Mouse (Mus musculus) embryonic facial prominence, embryonic 15.5 days (tissue): ENCODE results near the gene Ccdc194. TPM values are rescaled to one million over a fixed set of nuclear protein-coding genes. Genes with fewer than 3 reads are reported as not detected.

Experiments used
- ATAC-seq: fragments of 200-750 bp; cut with Nextera tagmentation; 2 replicates; pipeline ENCODE4 v1.8.0; 2017; ENCODE audit warnings: low read depth, moderate TSS enrichment; ENCODE audit not compliant: insufficient number of reproducible peaks, low FRiP score, low TSS enrichment
- H3K27ac ChIP-seq: fragments of 300-500 bp; sonication (generic); replicated peaks from 2 replicates; pipeline ENCODE4 v1.5.1; 2015; ENCODE audit warnings: mild to moderate bottlenecking, inconsistent platforms
- H3K27me3 ChIP-seq: fragments of 300-500 bp; sonication (generic); 2 replicates; pipeline ENCODE4 v1.6.1; 2015; ENCODE audit warnings: inconsistent platforms
- H3K36me3 ChIP-seq: fragments of 300-500 bp; sonication (generic); 2 replicates; pipeline ENCODE4 v1.6.1; 2015; ENCODE audit warnings: mild to moderate bottlenecking, inconsistent platforms
- H3K4me1 ChIP-seq: fragments of 300-500 bp; sonication (generic); 2 replicates; pipeline ENCODE4 v1.6.1; 2015; ENCODE audit warnings: inconsistent platforms
- H3K4me2 ChIP-seq: fragments of 300-500 bp; sonication (generic); replicated peaks from 2 replicates; pipeline ENCODE4 v1.6.1; 2015; ENCODE audit warnings: mild to moderate bottlenecking, inconsistent platforms
- H3K4me3 ChIP-seq: fragments of 300-500 bp; sonication (generic); replicated peaks from 2 replicates; pipeline ENCODE4 v1.5.1; 2015; ENCODE audit warnings: mild to moderate bottlenecking, inconsistent platforms
- H3K9ac ChIP-seq: fragments of 300-500 bp; sonication (generic); 2 replicates; pipeline ENCODE4 v1.6.1; 2015; ENCODE audit warnings: inconsistent platforms
- H3K9me3 ChIP-seq: fragments of 300-500 bp; sonication (generic); replicated peaks from 2 replicates; pipeline ENCODE4 v1.6.1; 2016; ENCODE audit warnings: inconsistent platforms
- WGBS: fragments of 180-500 bp; shearing (Covaris S2); methylation state at CpG from one replicate; pipeline ENCODE4 v1.1.7; 2015; 5-methylcytosine and 5-hydroxymethylcytosine counted together
- polyA plus RNA-seq: library from polyadenylated mRNA; unstranded; fragments of >200 nt; fragmentation: Nextera tagmentation; extraction: Ambion mirVana; gene quantifications from 2 replicates; pipeline ENCODE4 v1.2.1, GENCODE M21; 2015

Ccdc194 gene
- polyA plus RNA-seq, 1 experiment from 2014 or later, result 3.0 TPM

DNA sequence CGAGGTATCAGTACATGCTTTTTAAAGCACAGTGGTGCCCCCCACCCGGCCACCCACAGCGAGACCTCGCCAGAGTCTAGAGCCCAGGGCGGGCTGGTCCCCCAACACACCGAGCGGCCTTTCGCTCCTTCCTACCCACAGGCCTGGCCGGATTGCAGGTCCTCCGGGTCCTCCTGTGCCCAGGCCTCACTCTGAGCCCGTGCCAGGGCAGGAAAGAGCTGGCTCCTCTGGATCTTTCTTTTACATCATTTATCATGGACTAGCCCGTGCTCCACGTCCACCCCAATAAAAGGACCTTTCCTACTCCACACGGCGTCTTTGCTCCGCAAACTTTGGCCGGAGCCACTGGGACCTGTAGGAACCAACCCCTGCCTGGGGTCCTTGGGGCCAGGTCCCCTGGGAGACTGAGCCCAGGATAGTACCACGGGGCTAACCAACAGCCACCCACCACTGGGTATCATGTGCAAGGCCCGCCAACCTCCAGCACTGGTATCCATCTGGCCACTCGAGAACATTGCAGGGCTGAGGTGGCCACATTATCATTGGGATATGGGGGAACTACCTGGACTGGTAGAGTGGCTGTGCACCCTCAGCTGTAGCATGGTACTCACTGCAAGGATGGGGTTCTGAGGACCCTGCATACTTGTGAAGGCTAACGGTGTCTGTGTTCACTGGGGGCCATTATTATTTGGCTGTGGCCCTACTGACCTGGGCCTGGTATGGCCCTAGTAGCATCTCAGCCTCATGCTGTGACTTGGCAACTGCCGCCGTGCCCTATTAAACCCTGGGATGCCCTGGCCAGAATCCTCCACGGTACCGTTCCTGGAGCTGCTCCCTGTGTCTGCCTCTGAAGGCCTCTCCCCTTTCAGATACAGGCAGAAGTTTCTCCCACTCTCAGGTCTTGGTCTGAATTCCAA lies 50.5 kb downstream of the Ccdc194 start:
- Histone ChIP-seq H3K4me1 (peaks cover 30% of the 10 kb centered on the region), H3K4me2 (no peak overlapping the region), H3K9me3 (no peaks in the 10 kb centered on the region), H3K27ac (peak overlapping the region; percentile 89; the same call in 1 of the 2 replicates), H3K27me3 (no peaks in the 10 kb centered on the region), H3K36me3 (peaks cover 61% of the 10 kb centered on the region), H3K9ac (0 out of 2 replicates have a peak overlapping the region, but pooled peaks have one; percentile 37), H3K4me3 (no peak overlapping the region)
- ATAC-seq, result no peak
- WGBS, result 90% methylated on average over 25 of the region's 25 CpGs

DNA sequence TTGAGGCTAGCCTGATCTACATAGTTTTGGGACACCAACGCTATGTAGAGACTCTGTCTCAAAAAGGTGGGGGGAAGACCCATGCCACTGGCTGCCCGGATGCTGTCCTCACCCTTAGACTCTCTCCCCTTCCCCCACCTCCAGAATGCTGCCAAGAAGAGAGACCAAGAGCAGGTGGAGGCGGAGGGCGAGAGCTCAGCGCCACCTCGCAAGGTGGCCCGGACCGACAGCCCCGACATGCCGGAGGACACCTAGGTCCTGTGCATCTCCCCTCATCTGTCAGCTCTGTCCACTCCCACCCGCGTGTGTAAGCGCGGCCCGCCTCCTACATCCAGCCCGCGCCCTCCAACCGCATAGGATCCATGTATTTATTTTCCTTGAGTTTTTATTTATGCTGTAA lies 51.2 kb downstream of the Ccdc194 start:
- no peaks in the 10 kb centered on the region for H3K9me3 ChIP-seq
- no peak overlapping the region for H3K4me2 ChIP-seq
- H3K9ac ChIP-seq, result no peak overlapping the region
- no peak for ATAC-seq
- H3K27ac ChIP-seq, result no peak overlapping the region
- 93% methylated on average over 18 of the region's 18 CpGs for WGBS
- H3K4me1 ChIP-seq, result peaks cover 35% of the 10 kb centered on the region
- H3K36me3 ChIP-seq, result peaks cover 57% of the 10 kb centered on the region
- H3K27me3 ChIP-seq, result no peaks in the 10 kb centered on the region
- no peak overlapping the region for H3K4me3 ChIP-seq

- H3K36me3 ChIP-seq, result peaks cover 45% of the 10 kb centered on the region
- peaks cover 35% of the 10 kb centered on the region for H3K4me1 ChIP-seq
- WGBS, result 85% methylated on average over 8 of the region's 8 CpGs
- no peak overlapping the region for H3K4me3 ChIP-seq
- no peak for ATAC-seq
- no peak overlapping the region for H3K4me2 ChIP-seq
- H3K9me3 ChIP-seq, result no peaks in the 10 kb centered on the region
- no peak overlapping the region for H3K27ac ChIP-seq
- H3K9ac ChIP-seq, result no peak overlapping the region
- H3K27me3 ChIP-seq, result no peaks in the 10 kb centered on the region
Observed at GRCm38 (mm10) chr8:71472601-71473386, 52.7 kb downstream of the Ccdc194 start.

GRCm38 (mm10) chr8:71471861-71472260 lies 53.6 kb downstream of the Ccdc194 start:
- 92% methylated on average over 17 of the region's 17 CpGs for WGBS
- Histone ChIP-seq H3K9ac (no peak overlapping the region), H3K4me1 (peaks cover 27% of the 10 kb centered on the region), H3K27me3 (no peaks in the 10 kb centered on the region), H3K27ac (no peak overlapping the region), H3K4me2 (no peak overlapping the region), H3K4me3 (no peak overlapping the region), H3K9me3 (no peaks in the 10 kb centered on the region), H3K36me3 (peaks cover 45% of the 10 kb centered on the region)
- ATAC-seq, result no peak

- ATAC-seq, result no peak
- Histone ChIP-seq H3K27ac (no peak overlapping the region), H3K4me2 (0 out of 2 replicates have a peak overlapping the region, but pooled peaks have one; percentile 86), H3K4me3 (0 out of 2 replicates have a peak overlapping the region, but pooled peaks have one; percentile 1), H3K4me1 (peaks cover 25% of the 10 kb centered on the region), H3K9ac (no peak overlapping the region), H3K27me3 (no peaks in the 10 kb centered on the region), H3K36me3 (peaks cover 45% of the 10 kb centered on the region), H3K9me3 (no peaks in the 10 kb centered on the region)
- WGBS, result 63% methylated on average over 5 of the region's 5 CpGs
Observed at GRCm38 (mm10) chr8:71470913-71471255, 54.6 kb downstream of the Ccdc194 start.

GRCm38 (mm10) chr8:71470146-71470912 lies 55.2 kb downstream of the Ccdc194 start:
- peaks cover 42% of the 10 kb centered on the region for H3K36me3 ChIP-seq
- no peak for ATAC-seq
- peak overlapping the region; percentile 86 for H3K4me2 ChIP-seq
- peaks cover 24% of the 10 kb centered on the region for H3K4me1 ChIP-seq
- no peaks in the 10 kb centered on the region for H3K9me3 ChIP-seq
- H3K27ac ChIP-seq, result no peak overlapping the region
- no peaks in the 10 kb centered on the region for H3K27me3 ChIP-seq
- H3K4me3 ChIP-seq, result peak overlapping the region; percentile 83
- peak overlapping the region; percentile 51 for H3K9ac ChIP-seq
- 74% methylated on average over 3 of the region's 3 CpGs for WGBS

Other genes with a start within 250 kb of the Ccdc194 start
- gene Use1, start 158.9 kb downstream of the Ccdc194 start, polyA plus RNA-seq, result 100 and 121 TPM in 2 replicates
- 7.1 and 8.5 TPM in 2 replicates for gene Ocel1, start 154.4 kb downstream of the Ccdc194 start, polyA plus RNA-seq
- gene Nr2f6, start 143.8 kb downstream of the Ccdc194 start, polyA plus RNA-seq, result 59.0 and 61.2 TPM in 2 replicates
- 11.6 and 12.7 TPM in 2 replicates for gene Ushbp1, start 129.9 kb downstream of the Ccdc194 start, polyA plus RNA-seq
- 96.7 and 106 TPM in 2 replicates for gene Babam1, start 128.8 kb downstream of the Ccdc194 start, polyA plus RNA-seq
- 33.1 and 33.7 TPM in 2 replicates for gene Ankle1, start 119.7 kb downstream of the Ccdc194 start, polyA plus RNA-seq
- gene Abhd8, start 62.1 kb downstream of the Ccdc194 start, polyA plus RNA-seq, result 73.2 and 77.0 TPM in 2 replicates
- 115 and 122 TPM in 2 replicates for gene Mrpl34, start 60.8 kb downstream of the Ccdc194 start, polyA plus RNA-seq
- gene Dda1, start 56.5 kb downstream of the Ccdc194 start, polyA plus RNA-seq, result 105 and 112 TPM in 2 replicates
- 3.0 and 3.7 TPM in 2 replicates for gene Ano8, start 39.7 kb downstream of the Ccdc194 start, polyA plus RNA-seq
- 15.9 and 17.3 TPM in 2 replicates for gene Gtpbp3, start 37.6 kb downstream of the Ccdc194 start, polyA plus RNA-seq
- 61.4 and 62.8 TPM in 2 replicates for gene Plvap, start 14.0 kb downstream of the Ccdc194 start, polyA plus RNA-seq
- 34.8 and 35.5 TPM in 2 replicates for gene Bst2, start 11.7 kb upstream of the Ccdc194 start, polyA plus RNA-seq
- gene Mvb12a, start 17.2 kb upstream of the Ccdc194 start, polyA plus RNA-seq, result 86.8 and 92.9 TPM in 2 replicates
- gene Tmem221, start 33.2 kb upstream of the Ccdc194 start, polyA plus RNA-seq, result 1.2 and 1.7 TPM in 2 replicates
- gene Nxnl1, start 40.9 kb upstream of the Ccdc194 start, polyA plus RNA-seq, result 0.13 and 0.18 TPM in 2 replicates
- 51.1 and 55.7 TPM in 2 replicates for gene Slc27a1, start 43.2 kb upstream of the Ccdc194 start, polyA plus RNA-seq
- gene Pgls, start 66.5 kb upstream of the Ccdc194 start, polyA plus RNA-seq, result 220 and 229 TPM in 2 replicates
- gene Fam129c, start 71.9 kb upstream of the Ccdc194 start, polyA plus RNA-seq, result 3.1 and 4.7 TPM in 2 replicates
- gene Colgalt1, start 85.3 kb upstream of the Ccdc194 start, polyA plus RNA-seq, result 94.6 and 98.9 TPM in 2 replicates
- 1.2 and 2.0 TPM in 2 replicates for gene Unc13a, start 146.0 kb upstream of the Ccdc194 start, polyA plus RNA-seq
- 5.3 and 6.3 TPM in 2 replicates for gene Jak3, start 150.6 kb upstream of the Ccdc194 start, polyA plus RNA-seq
- 1.1 TPM in 2 replicates for gene Insl3, start 163.5 kb upstream of the Ccdc194 start, polyA plus RNA-seq
- gene B3gnt3, start 176.1 kb upstream of the Ccdc194 start, polyA plus RNA-seq, result 1.1 and 1.4 TPM in 2 replicates
- gene Fcho1, start 200.0 kb upstream of the Ccdc194 start, polyA plus RNA-seq, result 8.1 and 9.8 TPM in 2 replicates